Mouse (Mus musculus) stomach, postnatal 0 days (tissue): ENCODE data around the gene Elmsan1.

Experiments used
- CTCF ChIP-seq: IDR thresholded peaks from 2 replicates; pipeline ENCODE4 v1.5.1; 2016; ENCODE audit warnings: antibody characterized with exemption, low read depth, mild to moderate bottlenecking, moderate library complexity
- EP300 ChIP-seq: optimal IDR thresholded peaks from 2 replicates; pipeline ENCODE3; 2016; ENCODE audit warnings: antibody characterized with exemption

GRCm38 (mm10) chr12:84222405-84222961, 3.8 kb upstream of the Elmsan1 start:
- TF ChIP-seq CTCF = peak; percentile 16; the same call in 1 of the 2 replicates
- no peak for TF ChIP-seq EP300
